Mouse (Mus musculus) midbrain, embryonic 11.5 days (tissue): ENCODE data around the gene Actn1. TPM values are rescaled to one million over a fixed set of nuclear protein-coding genes. Genes with fewer than 3 reads are reported as not detected.

Source experiments
- ATAC-seq: fragments of 200-750 bp; cut with Nextera tagmentation; 2 replicates; pipeline ENCODE4 v1.8.0; 2017; ENCODE audit warnings: moderate TSS enrichment, moderate library complexity; ENCODE audit not compliant: low FRiP score
- DNase-seq: peaks from one replicate; pipeline ENCODE4 v3.0.0; 2015; ENCODE audit warnings: low spot score; ENCODE audit errors: missing footprints
- H3K27ac ChIP-seq: fragments of 300-500 bp; sonication (generic); 2 replicates; pipeline ENCODE4 v1.5.1; 2014; ENCODE audit warnings: low read depth, low read length
- H3K27me3 ChIP-seq: fragments of 300-500 bp; sonication (generic); 2 replicates; pipeline ENCODE4 v1.6.1; 2014; ENCODE audit warnings: mild to moderate bottlenecking, low read length, moderate library complexity, mixed read lengths; ENCODE audit not compliant: control insufficient read depth, insufficient read depth
- H3K36me3 ChIP-seq: fragments of 300-500 bp; sonication (generic); 2 replicates; pipeline ENCODE4 v1.6.1; 2014; ENCODE audit warnings: mild to moderate bottlenecking, low read length, moderate library complexity, mixed read lengths; ENCODE audit not compliant: control insufficient read depth, insufficient read depth
- H3K4me1 ChIP-seq: fragments of 300-500 bp; sonication (generic); 2 replicates; pipeline ENCODE4 v1.6.1; 2014; ENCODE audit warnings: low read length; ENCODE audit not compliant: control insufficient read depth, insufficient read depth
- H3K4me2 ChIP-seq: fragments of 300-500 bp; sonication (generic); 2 replicates; pipeline ENCODE4 v1.6.1; 2014; ENCODE audit warnings: mild to moderate bottlenecking, moderate library complexity
- H3K4me3 ChIP-seq: fragments of 300-500 bp; sonication (generic); 2 replicates; pipeline ENCODE4 v1.5.1; 2014; ENCODE audit warnings: low read depth, low read length
- H3K9ac ChIP-seq: fragments of 300-500 bp; sonication (generic); 2 replicates; pipeline ENCODE4 v1.6.1; 2014; ENCODE audit warnings: low read length
- H3K9me3 ChIP-seq: fragments of 300-500 bp; sonication (generic); 2 replicates; pipeline ENCODE4 v1.6.1; 2016; ENCODE audit warnings: low read length; ENCODE audit not compliant: control insufficient read depth
- WGBS: fragments of 180-500 bp; shearing (Covaris S2); extraction: QIAGEN DNeasy Blood & Tissue Kit; methylation state at CpG from one replicate; pipeline ENCODE4 v1.1.7; 2014; 5-methylcytosine and 5-hydroxymethylcytosine counted together
- polyA plus RNA-seq: library from polyadenylated mRNA; unstranded; fragments of >200 nt; fragmentation: Nextera tagmentation; extraction: Ambion mirVana; gene quantifications from 2 replicates; pipeline ENCODE4 v1.2.1, GENCODE M21; 2014

Gene Actn1
- polyA plus RNA-seq, 1 experiment from 2014 or later: 19.9 TPM

- Histone ChIP-seq H3K27me3 (no peaks in the 10 kb centered on the region), H3K36me3 (no peaks in the 10 kb centered on the region), H3K4me1 (no peaks in the 10 kb centered on the region; the same call in 1 of the 2 replicates), H3K4me2 (no peak overlapping the region), H3K9ac (no peak overlapping the region), H3K9me3 (no peaks in the 10 kb centered on the region), H3K27ac (no peak overlapping the region), H3K4me3 (no peak overlapping the region)
- no peak for ATAC-seq
- WGBS: 92% methylated on average over 5 of the region's 5 CpGs
- DNase-seq: no peak
Measured at GRCm38 (mm10) chr12:80247067-80247466, 13.1 kb downstream of the Actn1 start.

DNA sequence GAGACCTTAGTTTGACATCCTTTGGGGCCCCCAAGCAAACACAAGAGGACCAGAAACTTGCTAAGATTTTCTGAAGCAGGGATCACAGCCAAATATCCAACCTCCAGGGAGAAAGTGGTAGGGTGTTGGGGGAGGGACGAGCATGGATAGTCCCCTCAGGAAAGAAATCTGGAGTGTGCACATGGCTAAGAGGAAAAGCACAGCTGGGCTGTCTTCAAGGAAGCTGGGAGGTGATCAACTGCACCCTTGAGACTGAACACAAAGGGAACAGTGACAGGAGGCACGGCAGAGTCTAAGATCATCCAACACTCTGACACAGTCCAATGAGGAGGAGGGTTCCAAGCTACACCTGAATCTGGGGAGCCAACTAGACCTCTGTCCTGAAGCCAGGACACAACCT, 13.7 kb downstream of the Actn1 start:
- Histone ChIP-seq H3K4me1 (no peaks in the 10 kb centered on the region; the same call in 1 of the 2 replicates), H3K4me2 (no peak overlapping the region), H3K36me3 (no peaks in the 10 kb centered on the region), H3K9ac (no peak overlapping the region), H3K27ac (no peak overlapping the region), H3K9me3 (no peaks in the 10 kb centered on the region), H3K27me3 (no peaks in the 10 kb centered on the region), H3K4me3 (no peak overlapping the region)
- ATAC-seq (no peak), DNase-seq (no peak)
- WGBS: 84% methylated on average over 2 of the region's 2 CpGs

GRCm38 (mm10) chr12:80244755-80245154, 15.4 kb downstream of the Actn1 start:
- WGBS: 96% methylated on average over 1 of the region's 1 CpGs
- H3K27me3 ChIP-seq: no peaks in the 10 kb centered on the region
- no peak overlapping the region for H3K4me3 ChIP-seq
- H3K9me3 ChIP-seq: no peaks in the 10 kb centered on the region
- H3K27ac ChIP-seq: no peak overlapping the region
- H3K36me3 ChIP-seq: no peaks in the 10 kb centered on the region
- H3K9ac ChIP-seq: no peak overlapping the region
- H3K4me2 ChIP-seq: no peak overlapping the region
- H3K4me1 ChIP-seq: no peaks in the 10 kb centered on the region; the same call in 1 of the 2 replicates
- DNase-seq (no peak), ATAC-seq (no peak)

- Histone ChIP-seq H3K27me3 (no peaks in the 10 kb centered on the region), H3K4me1 (no peaks in the 10 kb centered on the region; the same call in 1 of the 2 replicates), H3K27ac (no peak overlapping the region), H3K36me3 (no peaks in the 10 kb centered on the region), H3K9ac (no peak overlapping the region), H3K4me3 (no peak overlapping the region), H3K9me3 (no peaks in the 10 kb centered on the region), H3K4me2 (no peak overlapping the region)
- ATAC-seq (no peak), DNase-seq (no peak)
- 92% methylated on average over 6 of the region's 6 CpGs for WGBS
Measured at GRCm38 (mm10) chr12:80244127-80244526, 16.0 kb downstream of the Actn1 start.

GRCm38 (mm10) chr12:80243335-80243734, 16.8 kb downstream of the Actn1 start:
- WGBS: 84% methylated on average over 4 of the region's 4 CpGs

GRCm38 (mm10) chr12:80239445-80239844, 20.7 kb downstream of the Actn1 start:
- no peak overlapping the region for H3K9ac ChIP-seq
- H3K27me3 ChIP-seq: no peaks in the 10 kb centered on the region
- no peak overlapping the region for H3K4me2 ChIP-seq
- H3K27ac ChIP-seq: no peak overlapping the region
- no peak overlapping the region for H3K4me3 ChIP-seq
- ATAC-seq (no peak), DNase-seq (no peak)
- H3K36me3 ChIP-seq: no peaks in the 10 kb centered on the region
- H3K9me3 ChIP-seq: no peaks in the 10 kb centered on the region
- H3K4me1 ChIP-seq: no peaks in the 10 kb centered on the region; the same call in 1 of the 2 replicates
- WGBS: 93% methylated on average over 5 of the region's 5 CpGs

More at GRCm38 (mm10) chr12:80243335-80243734, 16.8 kb downstream of the Actn1 start:
- H3K27me3 ChIP-seq: no peaks in the 10 kb centered on the region
- no peak overlapping the region for H3K27ac ChIP-seq
- H3K4me1 ChIP-seq: no peaks in the 10 kb centered on the region; the same call in 1 of the 2 replicates
- H3K4me3 ChIP-seq: no peak overlapping the region
- DNase-seq (no peak), ATAC-seq (no peak)
- no peaks in the 10 kb centered on the region for H3K9me3 ChIP-seq
- H3K36me3 ChIP-seq: no peaks in the 10 kb centered on the region
- no peak overlapping the region for H3K4me2 ChIP-seq
- no peak overlapping the region for H3K9ac ChIP-seq

DNA sequence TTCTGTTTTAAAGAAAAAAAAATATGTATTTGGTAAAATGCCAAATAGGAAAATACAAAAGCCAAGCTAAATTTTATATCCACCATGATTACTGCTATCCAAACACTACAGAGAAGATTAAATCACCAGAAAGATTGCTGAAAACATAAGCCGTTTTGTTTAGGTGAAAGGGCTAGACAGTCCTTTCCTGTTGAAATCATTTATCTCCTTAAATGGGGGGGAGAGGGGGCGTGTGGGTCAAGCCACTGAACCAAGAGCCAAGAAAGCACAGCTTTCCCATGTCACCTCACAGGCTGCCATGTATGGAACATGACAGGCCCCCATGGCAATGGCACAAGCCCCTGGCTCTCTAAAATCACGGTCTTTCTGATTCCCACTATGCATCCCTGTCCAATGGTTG, 21.6 kb downstream of the Actn1 start:
- Histone ChIP-seq H3K4me2 (no peak overlapping the region), H3K27ac (no peak overlapping the region), H3K27me3 (no peaks in the 10 kb centered on the region), H3K36me3 (no peaks in the 10 kb centered on the region), H3K9ac (no peak overlapping the region), H3K4me1 (no peaks in the 10 kb centered on the region; the same call in 1 of the 2 replicates), H3K4me3 (no peak overlapping the region), H3K9me3 (no peaks in the 10 kb centered on the region)
- ATAC-seq (no peak), DNase-seq (no peak)
- WGBS: 83% methylated on average over 3 of the region's 3 CpGs

- no peak overlapping the region for H3K4me3 ChIP-seq
- no peak for DNase-seq
- H3K9me3 ChIP-seq: no peaks in the 10 kb centered on the region
- no peak for ATAC-seq
- H3K27me3 ChIP-seq: no peaks in the 10 kb centered on the region
- H3K36me3 ChIP-seq: no peaks in the 10 kb centered on the region
- H3K27ac ChIP-seq: no peak overlapping the region
- H3K9ac ChIP-seq: no peak overlapping the region
- 95% methylated on average over 1 of the region's 1 CpGs for WGBS
- no peak overlapping the region for H3K4me2 ChIP-seq
- peaks cover 9% of the 10 kb centered on the region for H3K4me1 ChIP-seq
Measured at GRCm38 (mm10) chr12:80235295-80235694, 24.9 kb downstream of the Actn1 start.

- DNase-seq (no peak), ATAC-seq (no peak)
- H3K4me3 ChIP-seq: no peak overlapping the region
- no peak overlapping the region for H3K4me2 ChIP-seq
- peaks cover 17% of the 10 kb centered on the region for H3K4me1 ChIP-seq
- no peak overlapping the region for H3K27ac ChIP-seq
- no peaks in the 10 kb centered on the region for H3K27me3 ChIP-seq
- H3K9me3 ChIP-seq: no peaks in the 10 kb centered on the region
- H3K9ac ChIP-seq: no peak overlapping the region
- 92% methylated on average over 3 of the region's 3 CpGs for WGBS
- no peaks in the 10 kb centered on the region for H3K36me3 ChIP-seq
Measured at GRCm38 (mm10) chr12:80234226-80234625, 25.9 kb downstream of the Actn1 start.

DNA sequence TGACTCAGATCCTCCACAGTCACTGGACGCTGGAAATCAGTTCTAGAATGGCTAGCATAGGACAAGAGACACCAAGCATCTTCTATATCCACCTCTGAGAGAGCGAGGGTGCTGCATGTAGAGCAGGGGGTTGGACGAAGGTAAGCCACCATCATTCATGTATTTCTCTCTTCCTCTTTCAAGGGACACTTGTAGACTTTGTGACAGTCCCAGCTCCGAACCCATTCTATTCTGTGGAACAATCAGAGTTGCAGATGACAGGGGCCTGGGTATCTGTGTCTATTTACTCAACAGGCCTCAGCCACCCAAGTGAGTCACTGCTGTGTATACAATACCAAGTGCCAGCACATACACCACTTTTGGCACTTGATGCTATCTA, 27.3 kb downstream of the Actn1 start:
- H3K36me3 ChIP-seq: no peaks in the 10 kb centered on the region
- ATAC-seq (no peak), DNase-seq (no peak)
- no peaks in the 10 kb centered on the region for H3K9me3 ChIP-seq
- H3K27ac ChIP-seq: no peak overlapping the region
- H3K27me3 ChIP-seq: no peaks in the 10 kb centered on the region
- H3K4me1 ChIP-seq: peaks cover 24% of the 10 kb centered on the region
- H3K9ac ChIP-seq: no peak overlapping the region
- 91% methylated on average over 4 of the region's 4 CpGs for WGBS
- H3K4me2 ChIP-seq: no peak overlapping the region
- no peak overlapping the region for H3K4me3 ChIP-seq
